Mouse (Mus musculus): ENCODE data around the gene Cd164. TPM values are rescaled to one million over a fixed set of nuclear protein-coding genes. Genes with fewer than 3 reads are reported as not detected.

Gene Cd164
- polyA plus RNA-seq, 1 experiment from 2014 or later = 180 TPM

DNA sequence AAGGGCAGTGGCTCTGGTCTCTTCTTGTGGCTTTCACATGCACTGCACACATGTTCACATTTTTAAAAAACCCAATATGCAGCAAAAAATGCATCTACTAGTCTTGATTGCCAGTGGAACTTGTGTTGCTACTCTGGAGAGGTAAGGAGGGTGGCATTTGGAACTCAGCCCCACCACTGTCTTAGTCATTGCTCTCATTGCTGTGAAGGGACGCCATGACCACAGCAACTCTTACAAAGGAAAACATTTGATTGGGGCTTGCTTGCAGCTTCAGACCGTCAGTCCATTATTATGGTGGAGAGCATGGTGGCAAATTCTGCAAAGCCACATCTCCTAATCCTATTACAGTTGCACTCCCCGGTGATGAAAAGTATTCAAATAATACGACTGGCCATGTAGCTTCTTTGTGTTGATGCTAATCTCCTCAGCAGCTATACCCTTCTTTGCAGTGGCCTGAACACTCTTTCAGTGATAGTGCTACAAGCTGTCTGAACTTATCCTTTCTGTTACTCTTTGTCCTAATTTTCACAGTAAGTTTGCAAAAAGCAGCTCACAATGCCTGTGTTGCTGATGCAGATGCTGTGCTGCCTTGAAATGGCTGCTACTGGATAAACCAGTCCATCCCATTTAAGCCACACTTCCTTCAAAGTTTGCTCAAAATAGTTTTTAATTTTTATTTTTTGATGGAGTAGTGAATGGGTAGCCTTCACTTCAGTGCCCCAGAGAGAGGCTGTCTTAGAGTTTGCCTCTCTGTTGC, 18.2 kb downstream of the Cd164 start:
- Histone ChIP-seq H3K4me3 (no peak overlapping the region), H3K4me2 (no peak overlapping the region), H3K9me3 (no peaks in the 10 kb centered on the region), H3K4me1 (no peaks in the 10 kb centered on the region), H3K9ac (no peak overlapping the region), H3K36me3 (peaks cover 57% of the 10 kb centered on the region), H3K27me3 (no peaks in the 10 kb centered on the region), H3K27ac (no peak overlapping the region)
- no peak for ATAC-seq (ENCODE audit: insufficient number of reproducible peaks, low FRiP score, low TSS enrichment, low read depth)
- 93% methylated on average over 4 of the region's 4 CpGs for WGBS

DNA sequence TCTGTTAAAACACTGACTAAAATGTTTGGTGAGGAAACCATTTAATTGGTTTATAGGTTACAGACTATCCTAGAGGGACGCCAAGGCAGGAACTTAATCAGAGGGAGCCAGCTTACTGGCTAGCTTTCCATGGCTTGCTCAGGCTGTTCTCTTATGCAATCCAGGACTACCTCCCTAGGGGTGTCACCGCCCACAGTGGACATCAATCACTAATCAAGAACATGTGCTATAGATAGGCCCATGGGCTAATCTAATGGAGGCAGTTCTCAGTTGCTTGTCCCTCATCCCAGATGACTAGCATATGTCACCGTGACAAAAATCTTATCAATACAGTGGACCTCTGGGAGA, 18.7 kb downstream of the Cd164 start:
- H3K36me3 ChIP-seq = peaks cover 51% of the 10 kb centered on the region
- WGBS = 85% methylated on average over 3 of the region's 3 CpGs
- no peaks in the 10 kb centered on the region for H3K27me3 ChIP-seq

DNA sequence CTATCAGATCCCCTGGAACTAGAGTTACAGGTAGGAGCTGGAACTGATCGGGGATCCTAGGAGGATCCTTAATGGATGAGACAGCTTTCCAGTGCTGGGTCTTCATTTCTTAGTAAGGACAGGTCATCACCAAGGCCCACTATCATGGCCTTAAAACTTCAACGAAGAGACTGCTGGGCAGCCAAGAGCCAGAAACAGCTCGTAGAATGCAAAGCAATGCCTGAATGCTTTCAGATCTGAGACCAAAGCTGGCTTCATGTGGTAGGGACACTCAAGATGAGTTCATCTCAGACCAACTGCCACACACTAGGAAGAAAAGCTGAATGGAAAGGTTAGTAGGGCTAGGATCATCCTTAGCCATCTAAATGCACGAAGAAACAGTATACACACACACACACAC, 19.8 kb downstream of the Cd164 start:
- no peak for ATAC-seq (ENCODE audit: insufficient number of reproducible peaks, low FRiP score, low TSS enrichment, low read depth)
- H3K4me1 ChIP-seq = no peaks in the 10 kb centered on the region
- H3K36me3 ChIP-seq = peaks cover 41% of the 10 kb centered on the region
- no peaks in the 10 kb centered on the region for H3K9me3 ChIP-seq
- no peaks in the 10 kb centered on the region for H3K27me3 ChIP-seq
- 89% methylated on average over 4 of the region's 4 CpGs for WGBS
- H3K4me3 ChIP-seq = no peak overlapping the region
- H3K27ac ChIP-seq = no peak overlapping the region
- H3K4me2 ChIP-seq = no peak overlapping the region
- H3K9ac ChIP-seq = no peak overlapping the region

More for the DNA sequence above, 18.7 kb downstream of the Cd164 start:
- ATAC-seq (ENCODE audit: insufficient number of reproducible peaks, low FRiP score, low TSS enrichment, low read depth) = no peak
- H3K4me3 ChIP-seq = no peak overlapping the region
- no peaks in the 10 kb centered on the region for H3K9me3 ChIP-seq
- no peak overlapping the region for H3K9ac ChIP-seq
- H3K27ac ChIP-seq = no peak overlapping the region
- H3K4me2 ChIP-seq = no peak overlapping the region
- H3K4me1 ChIP-seq = no peaks in the 10 kb centered on the region

DNA sequence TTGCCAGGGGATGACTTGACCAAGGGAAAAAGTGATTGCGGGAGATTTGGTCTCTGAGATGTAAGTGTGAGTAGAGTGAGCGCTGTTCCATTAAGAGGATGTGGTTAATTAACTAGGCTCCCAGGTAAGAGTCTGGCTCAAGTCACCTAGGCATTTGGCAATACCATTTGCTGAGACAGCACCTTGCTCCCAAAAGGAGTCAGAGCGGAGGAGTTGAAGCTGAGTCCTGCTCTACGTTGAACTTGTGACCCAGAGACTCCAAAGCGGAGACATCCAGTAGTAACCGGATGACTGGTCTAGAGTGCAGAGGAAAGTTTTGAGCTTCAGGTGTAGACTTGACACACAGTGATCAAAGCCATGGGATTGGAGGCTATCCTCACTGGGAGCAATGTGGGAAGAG, 22.8 kb downstream of the Cd164 start:
- no peak for ATAC-seq (ENCODE audit: insufficient number of reproducible peaks, low FRiP score, low TSS enrichment, low read depth)
- Histone ChIP-seq H3K27me3 (no peaks in the 10 kb centered on the region), H3K4me1 (peaks cover 11% of the 10 kb centered on the region), H3K27ac (no peak overlapping the region), H3K9me3 (no peaks in the 10 kb centered on the region), H3K36me3 (peaks cover 12% of the 10 kb centered on the region), H3K4me3 (no peak overlapping the region), H3K9ac (no peak overlapping the region), H3K4me2 (no peak overlapping the region)
- 91% methylated on average over 6 of the region's 6 CpGs for WGBS

DNA sequence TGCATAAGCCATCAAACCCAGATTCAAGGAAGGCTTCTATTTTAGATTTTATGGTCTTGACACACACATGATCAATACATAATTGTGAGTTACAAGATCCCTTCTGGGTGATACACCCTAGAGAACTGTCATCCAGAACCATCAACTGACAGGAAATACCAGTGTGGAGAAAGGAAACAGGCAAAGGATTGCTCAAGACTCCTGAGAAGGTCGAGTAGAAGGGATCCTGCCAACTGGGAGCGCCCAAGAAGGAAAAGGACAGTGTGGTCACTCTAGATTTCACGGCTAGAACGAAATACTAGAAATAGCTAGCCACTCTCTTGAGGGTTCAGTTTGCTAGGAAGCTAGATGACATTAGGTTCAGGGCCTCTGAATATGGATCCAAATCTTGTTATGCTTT, 24.2 kb downstream of the Cd164 start:
- ATAC-seq (ENCODE audit: insufficient number of reproducible peaks, low FRiP score, low TSS enrichment, low read depth) = no peak
- no peaks in the 10 kb centered on the region for H3K9me3 ChIP-seq
- no peak overlapping the region for H3K9ac ChIP-seq
- H3K4me1 ChIP-seq = peaks cover 11% of the 10 kb centered on the region
- no peak overlapping the region for H3K4me2 ChIP-seq
- no peak overlapping the region for H3K4me3 ChIP-seq
- H3K36me3 ChIP-seq = 0 out of 2 replicates have a peak, but pooled peaks cover 6% of the 10 kb centered on the region
- H3K27ac ChIP-seq = no peak overlapping the region
- H3K27me3 ChIP-seq = no peaks in the 10 kb centered on the region
- WGBS = 78% methylated on average over 4 of the region's 4 CpGs

DNA sequence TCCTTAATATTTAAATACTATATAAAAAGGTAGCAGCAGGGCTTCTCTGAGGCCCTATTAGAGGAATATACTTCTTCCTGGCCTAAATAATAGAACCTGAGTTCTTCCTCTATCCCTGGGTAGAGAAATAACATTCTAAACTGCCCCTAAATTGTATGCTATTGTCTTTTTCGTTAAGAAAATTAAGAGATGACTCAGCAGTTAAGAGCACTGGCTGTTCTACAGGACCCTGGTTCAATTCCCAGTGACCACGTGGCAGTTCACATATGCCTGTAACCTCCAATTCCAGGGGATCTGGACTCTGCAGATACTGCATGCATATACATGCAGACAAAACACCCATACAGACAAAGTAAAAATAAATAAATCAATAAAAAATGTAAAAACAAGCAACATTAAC, 24.6 kb downstream of the Cd164 start:
- Histone ChIP-seq H3K9me3 (no peaks in the 10 kb centered on the region), H3K36me3 (0 out of 2 replicates have a peak, but pooled peaks cover 6% of the 10 kb centered on the region), H3K4me1 (peaks cover 11% of the 10 kb centered on the region), H3K4me3 (no peak overlapping the region), H3K27ac (no peak overlapping the region), H3K9ac (no peak overlapping the region), H3K4me2 (no peak overlapping the region), H3K27me3 (no peaks in the 10 kb centered on the region)
- no peak for ATAC-seq (ENCODE audit: insufficient number of reproducible peaks, low FRiP score, low TSS enrichment, low read depth)
- WGBS = 70% methylated on average over 2 of the region's 2 CpGs

DNA sequence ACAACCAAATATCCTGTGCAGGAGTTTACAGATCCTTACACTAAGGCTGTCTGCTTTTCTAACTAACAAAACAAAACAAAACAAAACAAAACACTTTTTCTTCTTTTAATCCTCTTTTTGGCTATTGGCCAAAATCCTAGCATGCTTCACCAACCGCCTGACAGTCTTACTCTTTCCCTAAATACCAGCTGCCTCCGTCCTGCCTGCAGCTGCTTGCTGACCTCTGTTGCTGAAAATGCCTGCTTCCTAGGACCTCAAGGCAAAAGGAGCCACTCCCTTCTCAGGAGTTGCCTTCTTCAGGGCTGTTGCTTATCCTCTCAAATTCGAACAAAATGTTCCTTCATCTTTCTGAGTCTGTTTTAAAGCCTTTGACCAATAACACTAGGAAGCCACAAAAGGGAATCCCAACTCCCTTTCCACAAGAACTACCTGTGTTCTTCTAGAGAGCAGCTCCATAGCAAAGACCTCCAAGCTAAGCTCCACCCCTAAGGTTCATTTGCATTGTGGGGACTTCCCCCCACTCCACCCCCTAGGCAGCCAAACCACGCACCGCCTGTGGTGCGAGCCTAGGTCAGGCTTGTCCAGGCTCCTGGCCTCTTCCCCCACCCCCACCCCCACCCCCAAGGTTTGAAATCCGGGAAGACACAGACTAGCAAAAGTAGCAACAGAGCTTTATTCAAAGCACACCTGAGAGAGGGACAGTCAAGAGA, 25.4 kb downstream of the Cd164 start:
- Histone ChIP-seq H3K4me1 (peaks cover 11% of the 10 kb centered on the region), H3K27me3 (no peaks in the 10 kb centered on the region), H3K4me3 (no peak overlapping the region), H3K4me2 (no peak overlapping the region), H3K36me3 (no peaks in the 10 kb centered on the region), H3K9ac (no peak overlapping the region), H3K27ac (no peak overlapping the region), H3K9me3 (0 out of 2 replicates have a peak, but pooled peaks cover 4% of the 10 kb centered on the region)
- WGBS = 11% methylated on average over 7 of the region's 7 CpGs
- no peak for ATAC-seq (ENCODE audit: insufficient number of reproducible peaks, low FRiP score, low TSS enrichment, low read depth)

DNA sequence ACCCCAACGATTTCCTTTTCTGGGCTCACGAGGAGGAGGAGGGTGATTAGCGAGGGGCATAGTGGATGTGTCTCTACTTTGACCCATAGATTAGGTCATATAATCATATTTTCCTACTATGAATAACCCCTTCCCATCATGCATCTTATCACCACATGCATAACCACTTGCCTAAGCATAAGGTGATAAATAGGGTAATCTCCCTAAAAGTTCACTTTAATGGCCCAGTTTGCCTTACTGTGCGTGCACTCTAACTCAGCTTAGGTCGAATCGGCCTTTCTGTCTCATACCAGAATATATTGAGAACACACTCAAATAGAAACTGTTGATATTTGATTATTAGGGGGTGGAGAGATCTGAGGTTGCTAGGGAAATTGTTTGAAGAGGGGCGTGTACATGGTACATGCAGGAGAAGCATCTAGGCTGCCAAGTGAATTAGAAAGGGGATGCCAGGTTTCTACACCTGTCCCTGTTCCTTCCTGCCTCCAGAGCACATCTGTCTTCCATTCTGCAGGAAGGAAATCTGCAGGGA, 26.1 kb downstream of the Cd164 start:
- Histone ChIP-seq H3K4me2 (no peak overlapping the region), H3K27me3 (no peaks in the 10 kb centered on the region), H3K9me3 (0 out of 2 replicates have a peak, but pooled peaks cover 4% of the 10 kb centered on the region), H3K4me3 (no peak overlapping the region), H3K27ac (no peak overlapping the region), H3K9ac (no peak overlapping the region), H3K36me3 (no peaks in the 10 kb centered on the region), H3K4me1 (peaks cover 11% of the 10 kb centered on the region)
- 59% methylated on average over 7 of the region's 7 CpGs for WGBS
- ATAC-seq (ENCODE audit: insufficient number of reproducible peaks, low FRiP score, low TSS enrichment, low read depth) = no peak

DNA sequence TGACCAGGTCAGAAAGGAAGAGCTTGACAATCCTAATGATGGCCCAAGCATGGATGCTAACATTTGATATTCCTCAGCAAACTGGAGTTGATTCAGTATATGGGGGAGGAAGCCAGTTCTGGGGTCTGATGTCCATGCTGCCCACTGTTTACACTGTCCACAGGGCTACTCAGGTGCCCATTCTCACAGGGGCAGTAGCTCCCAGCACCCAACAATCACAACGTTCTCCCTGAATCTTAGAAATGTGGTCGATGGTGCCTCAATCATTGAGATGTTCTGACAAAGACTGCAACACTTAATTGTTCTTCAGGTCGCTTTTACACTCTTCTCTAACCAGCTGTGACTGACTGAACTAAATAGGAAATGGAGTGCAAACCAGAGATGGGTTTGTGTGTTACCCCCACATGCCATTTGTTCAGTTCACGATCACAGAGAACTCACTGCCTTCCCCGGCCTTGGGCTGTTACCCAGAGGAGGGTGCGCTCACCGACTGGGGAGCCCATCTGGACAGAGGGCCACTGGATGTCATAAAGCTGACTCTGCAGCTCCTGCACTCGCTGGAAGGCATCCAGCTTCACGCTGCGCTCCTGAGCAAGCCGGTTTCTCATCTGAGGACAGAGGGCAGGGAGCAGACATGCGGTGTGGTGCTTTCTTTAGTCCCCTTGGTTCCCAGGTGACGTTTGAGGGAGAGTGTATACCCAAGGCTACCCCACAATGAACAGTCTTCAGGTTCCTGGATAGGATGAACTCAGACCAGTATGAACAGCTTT, 27.4 kb downstream of the Cd164 start:
- H3K9me3 ChIP-seq = 0 out of 2 replicates have a peak, but pooled peaks cover 4% of the 10 kb centered on the region
- H3K4me3 ChIP-seq = no peak overlapping the region
- peaks cover 18% of the 10 kb centered on the region for H3K4me1 ChIP-seq
- 47% methylated on average over 13 of the region's 13 CpGs for WGBS
- H3K27me3 ChIP-seq = no peaks in the 10 kb centered on the region
- H3K36me3 ChIP-seq = no peaks in the 10 kb centered on the region
- H3K9ac ChIP-seq = no peak overlapping the region
- H3K27ac ChIP-seq = no peak overlapping the region
- no peak overlapping the region for H3K4me2 ChIP-seq
- ATAC-seq (ENCODE audit: insufficient number of reproducible peaks, low FRiP score, low TSS enrichment, low read depth) = no peak

DNA sequence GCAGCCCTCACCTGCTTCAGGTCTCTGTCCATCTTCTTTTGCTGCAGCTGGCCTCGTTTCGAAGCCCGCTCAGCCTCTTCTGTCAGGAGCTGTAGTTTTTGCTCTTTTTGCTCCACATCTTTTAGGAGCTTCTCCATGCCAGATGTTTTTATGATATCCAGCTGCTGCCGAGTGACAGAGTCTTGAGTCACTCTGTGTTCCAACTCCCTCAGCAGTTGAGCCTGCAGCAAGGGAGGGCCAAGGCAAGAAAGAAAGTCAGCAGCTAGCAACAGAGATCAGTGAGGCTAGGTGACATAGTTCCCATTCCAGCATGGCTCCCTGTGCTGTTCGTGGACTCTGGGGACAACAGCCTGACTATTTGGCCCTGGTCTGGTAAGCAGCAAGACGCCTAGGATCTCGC, 31.5 kb downstream of the Cd164 start:
- Histone ChIP-seq H3K4me3 (no peak overlapping the region), H3K27ac (no peak overlapping the region), H3K9me3 (0 out of 2 replicates have a peak, but pooled peaks cover 4% of the 10 kb centered on the region), H3K4me2 (no peak overlapping the region), H3K9ac (no peak overlapping the region), H3K27me3 (no peaks in the 10 kb centered on the region), H3K4me1 (peaks cover 37% of the 10 kb centered on the region), H3K36me3 (no peaks in the 10 kb centered on the region)
- WGBS = 57% methylated on average over 7 of the region's 7 CpGs
- no peak for ATAC-seq (ENCODE audit: insufficient number of reproducible peaks, low FRiP score, low TSS enrichment, low read depth)

DNA sequence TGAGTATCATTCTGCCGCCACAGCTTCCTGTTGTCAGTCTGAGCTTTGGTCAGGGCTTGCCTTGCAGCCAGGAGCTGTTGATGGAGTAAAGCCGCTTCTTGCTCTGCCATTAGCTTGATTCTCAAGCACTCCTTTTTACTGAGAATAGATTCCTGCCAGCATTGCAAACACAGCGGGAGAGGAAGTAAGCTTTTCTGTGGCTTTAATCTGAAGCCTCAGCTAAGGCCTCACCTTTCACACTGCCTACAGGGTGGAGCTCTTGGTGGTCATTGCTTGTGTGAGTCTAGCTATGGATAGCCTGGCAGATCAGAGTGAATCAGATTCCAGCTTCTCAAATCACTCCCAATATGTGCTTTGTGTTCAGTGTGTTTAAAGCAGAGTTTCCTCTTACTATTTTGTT, 33.1 kb downstream of the Cd164 start:
- peak overlapping the region; percentile 43; the same call in 1 of the 2 replicates for H3K27ac ChIP-seq
- H3K27me3 ChIP-seq = no peaks in the 10 kb centered on the region
- no peak overlapping the region for H3K4me3 ChIP-seq
- no peak overlapping the region for H3K9ac ChIP-seq
- WGBS = 38% methylated on average over 3 of the region's 3 CpGs
- no peak for ATAC-seq (ENCODE audit: insufficient number of reproducible peaks, low FRiP score, low TSS enrichment, low read depth)
- peaks cover 34% of the 10 kb centered on the region for H3K4me1 ChIP-seq
- no peaks in the 10 kb centered on the region for H3K36me3 ChIP-seq
- no peak overlapping the region for H3K4me2 ChIP-seq
- 0 out of 2 replicates have a peak, but pooled peaks cover 4% of the 10 kb centered on the region for H3K9me3 ChIP-seq

Measured in limb, embryonic 15.5 days (tissue).